Mouse (Mus musculus) heart, postnatal 14 days (tissue): ENCODE data around the gene Lyg1. TPM values are rescaled to one million over a fixed set of nuclear protein-coding genes. Genes with fewer than 3 reads are reported as not detected.

ENCODE experiments used
- DNase-seq, 2 experiments: peaks; one replicate each; pipeline ENCODE4 v3.0.0; 2021 to 2022
- intact Hi-C: fragments of 180-260 bp; cut with DNase I; formaldehyde crosslinking; loops from one replicate; pipeline ENCODE4 v1.15.1; 2025
- total RNA-seq, 2 experiments: library from RNA; stranded (reverse); gene quantifications; 2 replicates each; pipeline ENCODE4 v1.2.3; 2021

The Lyg1 gene
- total RNA-seq, 2 experiments from 2014 or later = not detected

- intact Hi-C loops = no loop called here
- no peak for DNase-seq
Observed at GRCm38 (mm10) chr1:37956690-37957431, 698 bp downstream of the Lyg1 start.

DNA sequence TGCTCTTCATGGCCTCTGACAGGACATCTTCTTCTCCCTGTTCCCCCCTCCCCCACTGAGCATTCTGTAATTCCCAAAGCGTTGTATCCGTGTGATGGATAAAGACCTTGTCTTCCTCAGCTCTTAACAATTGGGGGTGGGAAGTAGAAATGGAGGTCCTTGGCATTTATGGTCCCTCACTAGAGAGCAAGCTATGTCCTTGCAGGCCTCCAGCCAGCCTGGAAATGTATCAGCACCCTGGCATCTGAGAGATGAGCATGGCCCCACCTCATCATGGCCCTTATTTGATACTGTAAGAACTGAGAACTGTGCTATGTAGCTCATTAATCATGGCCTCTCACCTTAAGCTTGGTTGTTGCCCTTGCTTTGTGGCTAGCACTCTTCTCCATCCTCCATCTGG is 2.3 kb downstream of the Lyg1 start:
- no peak for DNase-seq
- intact Hi-C loops = no loop called here

DNA sequence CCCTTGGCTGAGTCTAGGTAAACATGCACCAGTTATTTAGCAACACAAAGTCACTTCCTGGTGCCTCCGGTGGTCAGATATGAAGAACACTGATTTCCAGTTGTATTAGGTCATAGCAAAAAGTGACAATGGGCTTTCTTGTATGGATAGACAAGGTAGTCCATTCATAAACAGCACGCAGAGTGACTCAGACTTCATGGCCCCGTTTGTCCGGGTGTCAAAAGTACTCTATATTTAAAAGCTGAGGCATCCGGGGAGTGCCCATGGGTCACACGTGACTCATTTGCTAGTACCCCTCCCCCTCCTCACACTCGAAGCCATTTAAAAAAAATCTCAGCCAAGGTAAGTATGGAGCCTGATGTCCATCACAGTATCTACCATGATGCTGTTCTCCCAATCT is 2.8 kb downstream of the Lyg1 start:
- intact Hi-C loops = no loop called here
- DNase-seq = no peak

GRCm38 (mm10) chr1:37948906-37949305 is 8.7 kb downstream of the Lyg1 start:
- intact Hi-C loops = no loop called here
- DNase-seq = no peak

DNA sequence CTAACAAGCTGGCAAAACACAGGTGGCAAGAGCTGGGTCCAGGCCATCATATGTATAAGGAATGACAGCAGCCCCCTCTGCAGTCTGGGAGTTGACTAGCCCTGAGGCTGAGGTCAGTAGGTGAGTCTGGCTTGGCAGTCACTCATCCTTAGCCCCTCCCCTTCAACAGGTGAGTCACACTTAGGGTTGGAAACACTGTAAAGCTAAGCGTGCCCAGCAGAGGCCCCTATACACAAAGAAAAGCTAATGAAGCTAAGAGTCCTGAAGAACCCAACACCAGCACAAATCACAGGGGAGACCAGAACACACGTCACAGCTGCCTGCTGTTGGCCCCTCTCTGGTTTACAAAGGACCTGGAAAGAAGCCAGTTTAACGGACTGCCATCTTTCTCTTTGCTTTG is 25.8 kb downstream of the Lyg1 start:
- DNase-seq = no peak
- intact Hi-C loops = no loop called here

GRCm38 (mm10) chr1:37925971-37926370 is 31.6 kb downstream of the Lyg1 start:
- intact Hi-C loops = no loop called here
- no peak for DNase-seq

DNA sequence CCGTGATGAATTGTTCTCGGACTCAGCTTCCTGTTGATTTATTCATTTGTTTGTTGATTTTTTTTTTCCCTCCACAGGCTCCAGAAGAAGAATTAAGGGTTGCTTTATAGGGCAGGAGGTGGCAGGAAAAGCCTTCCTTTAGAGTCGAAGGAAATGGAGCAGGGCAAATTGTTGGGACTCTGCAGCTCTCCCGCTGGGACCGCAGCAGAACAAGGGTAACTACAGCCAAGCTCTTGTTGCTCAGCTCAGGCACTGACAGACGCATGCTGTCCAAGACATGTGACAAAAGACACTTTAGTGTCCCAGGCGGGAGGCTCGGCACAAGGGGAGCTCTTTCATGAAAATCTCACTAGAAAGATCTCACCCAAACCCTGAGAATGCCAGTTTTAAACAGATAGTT is 35.0 kb downstream of the Lyg1 start:
- intact Hi-C loops = no loop called here
- no peak for DNase-seq

- intact Hi-C loops = no loop called here
- DNase-seq = no peak
Observed at GRCm38 (mm10) chr1:37918096-37918495, 39.5 kb downstream of the Lyg1 start.

GRCm38 (mm10) chr1:37917666-37918065 is 39.9 kb downstream of the Lyg1 start:
- intact Hi-C loops = no loop called here
- DNase-seq = no peak

GRCm38 (mm10) chr1:37916393-37916792 is 41.2 kb downstream of the Lyg1 start, which contains the start of gene Lyg2:
TSS of gene Lyg2 (minus strand) at chr1:37916493.
- intact Hi-C loops = no loop called here
- no peak for DNase-seq

- intact Hi-C loops = no loop called here
- no peak for DNase-seq
Observed at GRCm38 (mm10) chr1:37912751-37913150, 44.8 kb downstream of the Lyg1 start.

- DNase-seq = peak; percentile 7 to 32
- intact Hi-C loops = loop anchor here (10.0 kb wide), 1 partner anchor 882 kb away; no protein-coding TSS in a partner anchor
Observed at GRCm38 (mm10) chr1:37903178-37903577, 54.4 kb downstream of the Lyg1 start.

- intact Hi-C loops = loop anchor here (10.0 kb wide), 1 partner anchor 885 kb away; no protein-coding TSS in a partner anchor
- DNase-seq = no peak
Observed at GRCm38 (mm10) chr1:37900288-37900687, 57.3 kb downstream of the Lyg1 start.

DNA sequence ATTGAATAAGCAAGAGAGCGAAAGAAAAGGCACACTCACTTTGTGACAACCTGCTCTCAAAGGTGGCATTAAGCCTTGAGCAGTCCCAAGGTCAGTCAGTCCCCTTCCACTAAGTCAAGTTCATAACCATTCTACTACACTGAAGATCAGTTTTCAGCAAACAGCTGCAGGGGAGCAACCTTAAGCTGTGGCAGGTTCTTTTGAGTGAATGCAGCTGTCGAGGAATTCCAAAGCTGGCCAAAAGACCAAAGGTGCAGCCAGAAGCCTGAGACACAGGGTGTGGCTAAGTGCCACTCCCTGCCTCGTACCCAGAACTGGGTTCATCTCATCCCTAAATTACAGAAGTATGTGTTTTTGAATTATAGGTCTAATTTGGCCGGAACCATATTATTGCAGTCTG is 57.7 kb downstream of the Lyg1 start:
- intact Hi-C loops = loop anchor here (5.0 to 10.0 kb wide), 2 partner anchors 92 to 885 kb away; no protein-coding TSS in a partner anchor
- no peak for DNase-seq

Other genes starting within 250 kb of the Lyg1 start
- gene 2010300C02Rik, start 237.7 kb downstream of the Lyg1 start, total RNA-seq = 1 to 10 TPM; 1.1 to 1.3 TPM
- 1 to 10 TPM; 3.5 to 3.8 TPM for gene Tsga10, start 91.3 kb downstream of the Lyg1 start, total RNA-seq
- gene Lipt1, start 86.0 kb downstream of the Lyg1 start, total RNA-seq = 10 to 100 TPM in 1 of 2 experiments, 1 to 10 TPM in 1; 8.9 to 11.4 TPM
- gene Mitd1, start 67.3 kb downstream of the Lyg1 start, total RNA-seq = 1 to 10 TPM; 5.0 to 5.6 TPM
- 100 to 1,000 TPM; 311 to 329 TPM for gene Mrpl30, start 67.3 kb downstream of the Lyg1 start, total RNA-seq
- not detected for gene Lyg2, start 41.3 kb downstream of the Lyg1 start, total RNA-seq
- gene Txndc9, start 40.1 kb upstream of the Lyg1 start, total RNA-seq = 10 to 100 TPM; 51.4 to 52.1 TPM
- gene Eif5b, start 40.3 kb upstream of the Lyg1 start, total RNA-seq = 10 to 100 TPM; 31.6 to 36.5 TPM
- gene Rev1, start 172.0 kb upstream of the Lyg1 start, total RNA-seq = 10 to 100 TPM; 16.2 to 19.9 TPM